Mouse (Mus musculus) adrenal gland, adult 2 months (tissue): ENCODE data around the gene Ctdspl. TPM values are rescaled to one million over a fixed set of nuclear protein-coding genes. Genes with fewer than 3 reads are reported as not detected.

Experiments
- DNase-seq: peaks from one replicate; pipeline ENCODE4 v3.0.0; 2021
- polyA plus RNA-seq: library from polyadenylated mRNA; depleted of rRNA; stranded (reverse); fragments of >200 nt; gene quantifications from 2 replicates; pipeline ENCODE4 v1.2.3, GENCODE M21; 2012
- total RNA-seq, 2 experiments: library from RNA; stranded (reverse); gene quantifications; 2 replicates each; pipeline ENCODE4 v1.2.3; 2021

Ctdspl gene
- total and polyA plus RNA-seq, 3 experiments, result 19.8 to 33.1 (median 28.0) TPM

DNA sequence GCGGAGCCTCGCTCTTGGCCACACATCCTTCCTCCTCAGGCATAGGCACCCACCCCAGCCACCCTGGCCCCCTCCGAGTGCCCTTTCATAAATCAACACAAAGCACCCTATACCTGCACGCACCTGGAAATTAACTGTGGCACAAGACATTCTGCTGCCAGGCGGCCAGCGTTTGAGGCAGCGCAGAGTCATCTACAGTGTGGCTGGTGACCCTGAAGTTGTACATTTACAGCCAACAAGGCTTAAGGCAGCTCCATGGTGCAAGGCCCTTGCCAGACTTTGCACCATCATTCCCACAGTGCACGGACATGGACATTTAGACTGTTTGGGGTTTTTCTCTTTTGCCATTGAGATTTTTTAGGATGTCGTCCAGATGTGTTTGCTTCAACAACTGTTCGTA is 134.4 kb downstream of the Ctdspl start:
- no peak for DNase-seq

DNA sequence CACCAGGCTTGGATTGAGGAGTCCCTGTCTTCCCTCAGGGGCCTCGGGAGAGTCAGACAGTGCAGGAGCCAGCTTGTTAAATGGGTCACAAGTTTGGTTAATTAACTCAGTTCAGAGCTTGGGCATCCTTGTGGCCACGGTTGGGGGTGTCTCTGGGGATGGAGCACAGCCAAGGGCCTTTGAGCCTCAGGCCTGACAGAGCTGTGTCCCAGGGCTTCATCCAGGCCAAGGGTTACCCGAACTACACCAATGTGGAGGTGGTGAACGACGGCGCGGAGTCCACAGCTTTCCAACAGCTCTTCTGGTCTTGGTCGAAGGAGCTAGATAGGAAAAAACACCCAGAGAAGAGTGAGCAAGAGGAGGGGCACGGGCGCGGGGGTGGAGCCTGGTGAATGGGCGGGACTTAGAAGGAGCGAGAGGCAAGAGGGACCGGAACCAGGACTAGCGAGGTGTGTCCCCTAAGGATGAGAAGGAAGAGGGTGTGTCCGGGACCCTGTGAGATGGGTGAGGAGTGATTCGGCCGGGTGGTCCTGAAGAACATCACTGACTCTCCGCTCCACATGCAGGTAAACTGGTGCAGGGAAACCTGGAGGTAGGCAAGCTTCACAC is 136.9 kb downstream of the Ctdspl start:
- DNase-seq, result no peak

DNA sequence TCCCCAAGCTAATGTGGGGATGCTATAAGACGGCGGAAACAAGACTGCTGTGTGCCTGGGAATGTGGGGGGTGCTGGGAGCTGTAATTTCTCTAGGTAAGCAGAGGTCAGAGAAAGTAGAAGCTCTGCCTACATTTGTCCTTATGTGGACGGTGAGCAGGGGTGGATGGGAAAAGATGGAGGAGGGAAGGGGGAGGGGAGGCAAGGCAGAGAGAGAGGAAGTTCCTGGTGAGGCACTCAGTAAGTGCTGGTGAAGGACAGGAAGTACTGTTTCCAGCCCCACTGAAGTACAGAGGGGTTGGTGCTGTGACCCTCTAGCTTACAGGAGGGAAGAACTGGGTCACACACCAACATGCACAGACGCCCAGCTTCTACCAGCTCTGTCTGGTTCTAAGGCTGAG is 138.0 kb downstream of the Ctdspl start:
- no peak for DNase-seq

DNA sequence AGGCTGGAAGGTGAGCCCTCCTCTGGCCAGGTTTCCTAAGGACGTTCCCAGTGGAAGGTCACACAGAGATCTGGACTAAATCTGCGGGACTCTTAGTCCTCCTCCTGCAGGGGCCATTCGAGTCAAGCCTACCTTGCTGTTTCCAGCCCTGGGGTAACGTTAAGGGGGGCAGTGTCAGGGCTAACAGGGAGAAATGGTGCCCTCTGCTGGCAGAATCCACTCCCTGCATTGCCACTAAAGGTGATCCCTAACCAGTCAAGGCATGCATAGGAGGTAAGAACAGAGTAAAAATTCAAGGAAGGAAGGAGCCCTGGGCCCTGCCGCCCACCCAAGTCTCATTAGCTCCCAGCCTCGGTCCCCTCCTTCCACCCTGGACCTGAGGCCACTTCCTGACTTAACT is 141.3 kb downstream of the Ctdspl start:
- DNase-seq, result peak; percentile 76

DNA sequence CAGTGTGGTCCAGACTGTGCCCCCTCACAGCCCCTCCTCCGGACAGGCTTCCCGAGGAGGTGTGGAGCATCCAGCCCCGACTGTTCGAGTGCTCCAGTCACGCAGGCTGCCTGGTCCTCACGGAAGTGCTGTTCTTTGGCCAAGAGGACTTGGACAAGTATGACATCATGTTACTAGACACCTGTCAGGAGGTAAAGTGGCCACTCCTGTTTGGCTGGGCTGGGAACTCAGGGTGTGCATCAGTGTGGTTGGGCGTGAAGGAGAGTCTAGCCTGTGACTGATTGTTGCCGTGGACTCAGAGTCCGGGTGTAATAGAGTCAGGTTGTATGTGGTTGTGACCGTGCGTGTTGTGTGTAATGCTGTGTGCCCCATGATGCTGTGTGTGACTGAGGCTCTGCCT is 142.0 kb downstream of the Ctdspl start:
- no peak for DNase-seq

DNA sequence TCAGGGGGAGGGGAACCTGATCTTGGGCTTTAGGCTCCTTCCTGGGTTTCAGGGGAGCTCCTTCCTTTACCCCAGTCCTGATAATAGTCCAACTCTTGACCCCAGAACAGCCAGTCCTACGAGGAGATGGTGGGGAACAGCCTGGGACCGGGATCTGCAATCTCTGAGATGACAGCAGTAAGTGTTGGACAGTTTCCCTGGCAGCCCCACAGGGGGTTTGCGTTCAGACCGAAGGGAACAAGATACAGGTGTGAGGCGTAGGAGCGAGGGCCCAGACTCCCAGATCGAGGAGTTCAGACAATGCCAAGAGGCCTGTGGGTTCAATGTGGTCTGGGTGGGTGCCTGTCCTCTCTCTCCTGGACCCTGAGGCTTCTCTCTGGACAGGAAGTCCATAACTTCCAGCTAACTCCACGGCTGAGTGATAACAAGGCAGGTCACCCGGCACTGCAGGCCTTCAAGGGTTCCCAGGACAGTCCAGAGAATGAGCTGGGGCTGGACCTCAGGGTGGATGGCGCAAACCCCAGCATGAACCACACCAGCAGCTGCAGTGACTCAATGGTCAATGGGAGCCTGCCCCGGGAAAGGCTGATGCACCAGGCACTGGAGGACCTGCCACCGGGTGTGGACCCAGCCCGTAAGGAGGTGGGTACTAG is 144.0 kb downstream of the Ctdspl start:
- DNase-seq, result no peak

DNA sequence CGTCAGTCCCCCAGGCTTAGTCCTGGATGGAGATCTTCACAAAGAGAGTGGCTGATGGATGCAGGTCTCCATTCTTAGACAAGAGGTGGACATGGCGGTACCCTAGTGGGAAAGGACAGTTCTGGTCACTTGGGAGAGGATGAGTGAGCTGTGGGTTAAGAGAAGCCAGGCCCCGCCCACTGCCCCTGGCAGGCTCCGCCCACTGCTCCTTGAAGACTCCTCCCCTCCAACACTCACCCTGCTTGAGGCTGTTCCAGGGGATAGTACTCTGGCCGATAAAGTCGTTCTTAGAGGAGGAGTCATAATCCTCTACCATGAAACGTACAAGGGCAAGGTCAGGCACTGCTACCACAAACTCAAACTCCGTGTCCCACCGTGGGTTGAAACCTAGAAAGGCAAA is 145.5 kb downstream of the Ctdspl start:
- no peak for DNase-seq

DNA sequence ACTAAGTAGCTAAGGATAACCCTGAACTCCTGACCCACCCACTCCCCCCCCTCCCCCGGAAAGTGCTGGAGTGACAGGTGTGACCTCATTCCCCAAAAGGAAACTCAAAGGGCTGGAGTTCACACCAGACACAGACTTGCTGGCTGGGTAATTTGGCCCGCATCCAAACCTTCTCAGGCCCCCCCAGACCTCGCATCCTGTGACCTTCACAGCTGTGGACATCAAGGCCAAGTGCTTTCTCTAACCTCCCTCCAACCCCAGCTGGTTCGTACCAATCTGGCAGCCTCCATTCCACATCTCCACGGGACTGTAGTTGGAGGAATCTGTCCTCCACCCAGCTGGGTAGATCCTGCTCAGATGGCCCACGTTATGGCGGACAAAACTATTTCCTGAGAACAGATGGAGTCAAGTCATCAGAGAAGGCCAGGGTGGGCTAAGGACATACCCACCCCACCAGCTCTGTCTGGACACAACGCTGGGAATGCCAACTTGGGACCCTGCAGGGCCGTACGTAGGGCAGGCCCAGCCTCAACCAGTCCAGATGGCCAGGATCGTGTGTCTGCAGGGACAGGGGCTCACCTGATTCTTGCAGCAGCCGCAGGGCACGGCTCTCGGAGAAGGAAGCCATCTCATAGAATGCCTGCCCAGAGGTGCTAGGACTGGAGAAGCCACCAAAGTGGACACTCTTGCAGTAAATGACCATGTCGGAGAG is 147.1 kb downstream of the Ctdspl start:
- DNase-seq, result peak; percentile 47

DNA sequence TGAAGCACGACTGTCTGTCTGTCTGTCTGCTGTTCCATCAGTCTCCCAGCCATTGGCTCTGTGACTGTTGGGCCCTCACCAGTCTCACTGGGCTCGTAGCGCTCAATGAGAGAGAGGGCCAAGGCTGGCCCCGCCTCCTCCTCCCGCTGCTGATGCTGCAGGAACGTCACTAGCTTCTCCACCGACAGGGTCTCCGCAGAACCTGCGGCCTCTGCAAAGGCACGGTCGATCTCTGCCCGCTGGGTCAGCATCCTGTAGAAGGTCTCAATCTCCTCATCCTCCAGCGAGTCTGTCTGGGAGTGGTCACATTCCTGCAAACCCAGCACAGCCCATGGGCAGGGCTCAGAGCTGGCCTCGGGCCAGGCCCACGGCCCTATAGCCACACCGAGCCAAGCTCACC is 149.4 kb downstream of the Ctdspl start:
- no peak for DNase-seq

DNA sequence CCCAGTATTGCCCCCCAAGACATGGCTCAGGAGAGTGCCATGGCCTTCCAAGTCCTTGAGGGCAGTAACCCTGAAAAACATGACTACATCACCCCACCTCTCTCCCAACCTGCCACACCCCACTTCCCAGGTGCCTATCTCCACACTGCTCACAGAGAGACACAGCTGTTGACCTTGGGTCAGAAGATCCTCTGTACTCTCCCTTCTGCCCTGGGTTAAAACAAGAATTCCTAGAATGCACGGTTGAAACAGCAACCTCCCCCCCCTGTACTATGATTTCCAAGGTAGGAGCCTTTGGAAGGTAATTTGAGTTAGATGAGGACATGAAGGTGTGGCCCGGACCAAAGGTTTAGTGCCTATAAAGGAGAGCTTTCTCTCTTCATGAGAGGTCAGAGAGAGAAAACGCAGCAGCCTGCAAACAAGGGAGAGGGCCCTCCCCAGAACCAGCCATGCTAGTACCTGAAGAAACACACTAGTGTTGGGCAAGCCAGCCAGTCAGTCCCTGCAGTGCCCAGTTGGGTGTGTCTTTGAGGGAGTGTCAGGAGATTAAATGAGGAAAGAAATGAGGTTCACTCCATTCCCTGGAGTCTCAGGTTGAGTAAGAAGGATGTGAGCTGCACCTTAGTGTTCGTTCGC is 153.9 kb downstream of the Ctdspl start:
- DNase-seq, result no peak

DNA sequence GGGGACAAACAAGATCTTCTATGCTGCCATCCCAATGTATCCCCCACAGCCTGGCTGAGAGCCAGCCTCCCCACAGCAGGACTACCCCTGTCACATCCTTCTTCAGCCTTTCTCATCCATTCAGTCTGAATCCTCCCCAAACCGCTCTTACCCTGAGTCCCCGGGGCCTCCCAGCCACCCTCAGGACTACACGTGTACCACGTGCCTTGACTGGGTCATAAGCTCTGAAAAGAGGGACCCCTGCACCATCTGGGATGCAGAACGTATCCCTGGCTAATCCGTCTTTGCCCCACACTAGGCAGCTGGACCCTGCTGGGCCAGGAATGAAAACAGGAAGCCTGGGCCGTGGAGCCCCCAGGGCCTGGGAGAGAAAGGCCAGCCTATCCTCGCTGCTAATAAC is 155.8 kb downstream of the Ctdspl start:
- DNase-seq, result no peak

DNA sequence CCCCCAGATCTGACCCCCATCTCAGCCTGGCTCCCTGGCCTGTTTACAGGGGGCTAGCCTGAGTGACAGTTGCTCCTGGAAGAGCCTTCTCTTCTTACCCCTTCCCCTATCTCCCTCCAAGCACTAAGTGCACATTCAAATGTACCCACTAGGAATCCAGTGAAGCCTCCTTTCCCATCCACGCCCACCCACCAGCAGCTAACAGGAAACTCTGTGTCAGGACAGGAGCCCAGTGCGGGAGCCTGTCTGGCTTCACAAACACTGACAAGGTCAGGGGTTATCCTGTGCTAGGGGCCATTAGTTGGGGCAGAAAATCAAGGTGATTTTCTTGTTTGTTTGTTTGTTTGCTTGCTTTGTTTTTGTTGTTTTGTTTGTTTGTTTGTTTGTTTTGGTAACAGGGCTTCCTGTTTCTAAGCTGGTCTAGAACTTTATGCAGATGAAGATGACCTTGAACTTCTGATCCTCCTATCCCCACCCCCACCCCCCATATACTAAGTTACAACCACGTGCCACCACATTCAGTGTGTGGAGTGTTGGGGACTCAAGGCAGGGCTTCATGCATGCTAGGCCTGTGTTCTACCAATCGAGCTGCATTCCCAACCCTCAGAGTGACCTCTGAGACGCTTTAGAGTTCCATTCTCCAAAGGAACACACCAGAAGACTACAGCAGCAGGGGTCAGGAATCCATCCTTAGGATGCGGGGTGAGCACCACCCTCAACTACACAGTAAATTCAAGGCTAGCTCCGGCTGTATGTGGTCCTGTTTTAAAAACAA is 156.6 kb downstream of the Ctdspl start:
- DNase-seq, result no peak

DNA sequence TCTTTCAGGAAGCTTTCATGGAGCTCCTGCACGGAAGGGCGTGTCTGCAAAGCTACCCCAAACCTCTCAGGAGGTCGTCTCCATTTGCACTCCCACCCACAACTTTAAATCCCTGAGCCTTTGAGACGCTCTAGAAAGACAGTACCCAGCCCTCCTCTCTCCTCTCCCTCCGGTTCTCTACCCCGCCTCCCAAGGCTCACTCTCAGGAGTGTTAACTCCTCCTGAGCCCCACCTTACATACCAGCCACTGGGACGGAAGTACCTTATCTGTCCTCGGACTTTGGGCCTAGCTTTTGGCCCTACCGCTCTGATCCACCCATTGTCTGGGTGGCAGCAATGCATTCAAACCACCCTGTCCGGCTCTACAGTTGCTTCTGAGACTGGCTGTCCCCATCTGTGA is 157.7 kb downstream of the Ctdspl start:
- no peak for DNase-seq

DNA sequence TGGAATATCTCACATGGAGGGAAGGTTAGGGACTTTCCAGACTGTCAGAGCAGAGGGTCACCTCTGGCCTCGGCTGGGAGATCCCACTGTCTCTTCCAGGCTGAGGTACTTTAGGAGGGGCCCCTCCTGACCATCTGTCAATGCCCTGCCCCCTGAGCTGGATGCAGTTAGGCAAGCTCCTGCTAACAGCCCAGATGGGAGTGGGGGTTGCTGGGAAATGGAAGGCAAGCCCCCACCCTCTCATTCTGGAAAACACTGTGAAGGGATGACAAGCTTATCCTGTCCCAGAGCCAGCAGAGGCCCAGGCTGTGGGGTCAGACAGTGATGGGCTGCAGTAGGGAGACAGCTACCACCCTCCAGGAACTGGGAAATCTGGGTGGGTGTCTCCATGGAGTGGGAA is 160.2 kb downstream of the Ctdspl start:
- no peak for DNase-seq

DNA sequence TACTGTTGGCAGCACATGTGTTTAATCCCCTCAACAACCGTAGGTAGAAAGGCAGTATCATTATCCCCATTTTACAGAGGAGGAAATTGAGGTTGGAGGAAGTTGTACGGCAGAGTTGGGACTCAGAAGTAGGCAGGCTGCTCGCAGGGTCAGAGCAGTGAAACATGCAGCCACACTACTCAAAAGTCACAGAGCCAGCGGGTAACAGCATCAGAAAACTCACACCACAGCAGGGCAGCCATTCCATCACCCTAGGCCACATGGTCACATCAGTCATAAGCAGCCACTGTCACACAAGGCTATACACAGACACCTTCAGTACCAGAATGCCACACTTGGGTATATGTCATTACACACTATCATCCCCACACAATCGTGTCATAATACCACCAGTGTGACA is 161.1 kb downstream of the Ctdspl start:
- no peak for DNase-seq

DNA sequence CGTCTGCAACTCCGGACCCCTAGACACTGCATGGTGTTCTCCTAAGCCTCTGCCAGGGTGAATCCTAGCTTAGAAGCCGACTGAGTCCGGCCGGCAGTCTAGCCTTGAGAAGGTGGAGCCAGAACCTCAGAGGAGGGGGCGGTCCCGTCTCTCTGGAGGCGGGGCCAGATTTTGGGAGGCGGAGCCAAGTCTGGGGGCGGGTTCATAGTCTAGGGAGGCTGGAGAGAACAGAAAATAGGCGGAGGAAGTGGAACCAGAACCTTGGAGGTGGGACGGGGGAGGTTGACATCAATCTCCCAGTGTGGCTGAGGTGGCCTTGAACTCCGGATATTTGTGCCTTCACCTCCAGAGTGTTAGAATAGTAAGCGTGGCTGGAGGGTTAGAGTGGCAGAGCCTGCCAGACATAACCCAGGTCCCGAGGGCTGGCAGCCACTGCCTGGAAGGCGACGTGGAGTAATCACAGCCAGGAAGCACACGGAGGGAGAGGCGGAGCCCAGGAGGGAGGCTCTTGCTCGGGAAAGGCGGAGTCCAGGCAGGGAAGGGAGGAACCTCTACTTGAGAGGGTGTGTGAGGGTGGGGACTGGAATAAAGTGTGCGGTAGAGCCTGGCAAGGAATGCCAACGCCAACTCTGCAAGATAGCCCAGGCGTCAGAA is 162.0 kb downstream of the Ctdspl start:
- peak; percentile 98 for DNase-seq

DNA sequence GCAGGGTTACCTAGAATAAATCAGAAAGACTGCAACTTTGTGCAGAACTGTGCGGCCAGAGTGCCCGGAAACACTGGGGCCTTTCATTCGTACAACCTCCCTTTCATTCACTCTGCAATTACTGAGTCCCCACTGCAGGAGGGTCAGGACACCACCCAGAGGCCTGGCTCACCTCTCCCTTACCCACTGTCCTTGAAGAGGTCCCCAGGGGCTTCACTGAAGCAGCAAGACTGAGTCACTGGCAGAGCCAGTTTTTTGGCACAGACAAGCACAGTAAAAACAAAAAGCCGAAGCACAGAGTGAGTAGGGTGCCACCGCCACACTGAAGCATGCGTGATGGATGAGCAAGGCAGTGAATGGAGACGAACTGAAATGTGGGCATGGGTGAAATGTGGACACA is 163.2 kb downstream of the Ctdspl start:
- peak; percentile 63 for DNase-seq

DNA sequence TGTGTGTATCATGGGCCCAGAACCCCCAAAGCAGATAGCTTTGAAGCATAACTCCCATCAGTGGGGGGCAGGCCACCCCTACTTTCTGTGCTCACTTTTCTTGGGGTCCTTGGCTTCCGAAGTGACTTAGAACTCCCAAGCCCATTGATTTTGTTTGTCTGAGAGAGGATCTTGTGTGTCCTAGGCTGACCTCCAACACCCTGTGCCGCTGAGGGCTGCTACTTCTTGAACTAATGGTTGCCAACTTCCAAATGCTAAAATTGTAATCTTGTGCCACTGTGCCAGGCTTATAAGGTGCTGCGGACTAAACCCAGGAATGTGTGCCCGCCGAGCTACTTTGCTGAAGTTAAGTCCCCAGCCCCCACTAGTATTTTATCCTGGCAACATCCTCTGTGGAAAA is 164.2 kb downstream of the Ctdspl start:
- no peak for DNase-seq

DNA sequence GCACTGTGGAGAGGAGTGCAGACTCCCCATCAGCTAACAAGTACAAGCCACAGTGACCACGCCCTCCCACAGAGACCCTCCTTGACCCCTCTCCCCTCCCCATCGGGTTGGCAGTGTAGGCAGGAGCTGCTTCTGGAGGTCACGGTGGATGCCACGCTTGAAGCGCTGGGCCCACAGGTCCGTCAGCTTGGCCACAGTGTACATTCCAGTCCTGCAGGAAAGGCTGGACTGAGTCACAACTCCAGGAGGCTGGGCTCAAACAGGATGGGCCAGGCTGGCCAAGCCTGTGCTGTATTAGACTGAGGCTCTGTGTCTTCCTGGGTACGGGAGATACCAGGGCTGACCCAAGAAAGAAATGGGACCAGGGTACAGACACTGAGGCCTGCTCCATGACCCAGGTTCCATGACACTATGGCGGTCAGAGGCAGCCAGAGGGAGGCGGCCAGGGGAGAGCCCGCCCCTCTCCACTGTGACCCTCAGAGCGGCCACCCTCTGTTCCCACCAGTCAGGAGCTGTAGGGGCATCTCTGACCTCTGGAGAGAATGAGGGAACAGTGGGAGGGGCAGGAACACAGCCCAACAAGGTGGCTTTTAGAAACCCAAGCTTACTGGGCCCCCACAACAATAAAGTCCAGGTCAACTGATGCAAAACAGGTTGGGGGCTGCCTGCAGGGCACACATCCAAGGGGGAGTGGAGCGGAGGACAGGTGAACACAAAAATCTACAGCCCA is 165.5 kb downstream of the Ctdspl start:
- no peak for DNase-seq

DNA sequence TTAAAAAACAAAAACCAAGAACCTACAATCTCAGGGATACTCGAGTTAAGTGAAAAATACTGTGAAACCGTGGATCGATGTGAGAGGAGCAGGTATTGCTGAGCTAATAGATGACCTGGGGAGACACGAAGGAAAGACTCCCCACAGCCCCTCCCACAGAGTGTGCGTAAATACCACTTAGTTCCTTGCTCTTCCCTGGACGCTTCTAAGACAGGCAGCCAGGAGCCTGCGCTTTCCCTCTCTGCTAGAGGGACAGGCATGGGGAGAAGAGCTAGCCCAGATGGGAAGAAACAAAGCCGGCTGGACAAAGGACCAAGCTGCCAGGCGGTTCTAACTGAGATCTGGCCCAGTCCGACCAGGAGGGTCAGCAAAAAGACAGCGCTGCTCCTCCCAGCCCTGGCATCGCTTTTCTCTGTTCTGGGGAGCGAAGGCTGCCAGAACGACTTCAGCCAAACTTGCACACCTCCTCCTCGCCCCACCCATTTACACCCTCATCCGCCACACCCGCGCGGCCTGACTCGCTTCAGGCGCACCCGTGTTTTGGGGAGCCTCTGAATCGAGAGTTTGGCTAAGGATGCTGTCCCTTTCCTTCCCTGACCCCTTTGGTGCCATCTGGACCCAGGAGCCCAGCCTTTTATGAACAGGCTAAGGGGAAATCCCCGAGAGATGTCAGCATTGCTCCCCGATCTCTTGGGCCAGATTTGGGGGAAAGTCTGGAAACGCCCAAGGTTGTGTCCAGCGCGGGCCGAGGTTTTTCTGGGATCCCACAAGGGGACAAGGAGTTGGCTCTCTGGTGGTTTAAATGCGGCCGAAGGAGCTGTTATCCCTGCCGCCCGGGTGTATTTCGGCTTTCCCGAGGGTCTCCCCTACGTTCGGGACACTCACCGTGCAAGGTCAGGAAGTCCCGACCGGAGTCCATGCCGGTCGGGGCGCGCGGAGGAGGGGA is 166.5 kb downstream of the Ctdspl start:
- DNase-seq, result peak; percentile 63
